Mouse (Mus musculus) heart, embryonic 10.5 days (tissue): Measurements from ENCODE around the gene Nob1. TPM values are rescaled to one million over a fixed set of nuclear protein-coding genes. Genes with fewer than 3 reads are reported as not detected.

ENCODE experiments used
- polyA plus RNA-seq: library from polyadenylated mRNA; unstranded; fragments of >200 nt; fragmentation: Nextera tagmentation; extraction: Ambion mirVana; gene quantifications from 2 replicates; pipeline ENCODE4 v1.2.1, GENCODE M21; 2016

The Nob1 gene
- polyA plus RNA-seq, 1 experiment from 2014 or later = 80.1 TPM

Other genes with a start within 250 kb of the Nob1 start
- 9.6 and 11.2 TPM in 2 replicates for gene Nfat5, start 131.6 kb downstream of the Nob1 start, polyA plus RNA-seq
- 3.9 and 4.5 TPM in 2 replicates for gene Nqo1, start 21.8 kb downstream of the Nob1 start, polyA plus RNA-seq
- 38.9 and 46.4 TPM in 2 replicates for gene Wwp2, start 11.3 kb upstream of the Nob1 start, polyA plus RNA-seq
- 248 and 324 TPM in 2 replicates for gene Psmd7, start 163.4 kb upstream of the Nob1 start, polyA plus RNA-seq